Mouse (Mus musculus): ENCODE results near the gene Stx4a.
"Not testable (repeated sequence)": the region's sequence is repeated elsewhere in the genome, so short reads cannot be mapped to it uniquely, and the experiment has no call there.

Stx4a gene

GRCm38 (mm10) chr7:127870136-127870821 is 46.2 kb downstream of the Stx4a start:
- DNase-seq: no peak

- no peak for DNase-seq
These were observed 50.9 kb downstream of the Stx4a start for GRCm38 (mm10) chr7:127874812-127875626.

GRCm38 (mm10) chr7:127875627-127876001 is 51.5 kb downstream of the Stx4a start:
- peak; percentile 94 for DNase-seq

GRCm38 (mm10) chr7:127876041-127876466 is 52.0 kb downstream of the Stx4a start, which contains the start of gene Zfp646:
Gene Zfp646 (plus strand): TSS chr7:127876221.
- DNase-seq: peak; percentile 79

GRCm38 (mm10) chr7:127876467-127877348 is 52.6 kb downstream of the Stx4a start, which contains the start of gene Zfp668:
Gene Zfp668 (minus strand): TSS chr7:127876828.
- peak; percentile 90 for DNase-seq

- DNase-seq: no peak
These were observed 55.2 kb downstream of the Stx4a start for GRCm38 (mm10) chr7:127879301-127879700.

- no peak for DNase-seq
These were observed 56.3 kb downstream of the Stx4a start for GRCm38 (mm10) chr7:127880431-127880830.

- peak; percentile 79 for DNase-seq
These were observed 61.9 kb downstream of the Stx4a start for GRCm38 (mm10) chr7:127885951-127886350.

- no peak for DNase-seq
These were observed 62.5 kb downstream of the Stx4a start for GRCm38 (mm10) chr7:127886551-127886950.

- DNase-seq: no peak
These were observed 63.1 kb downstream of the Stx4a start for GRCm38 (mm10) chr7:127887191-127887590.

- DNase-seq: no peak
These were observed 63.7 kb downstream of the Stx4a start for GRCm38 (mm10) chr7:127887781-127888180.

- no peak for DNase-seq
These were observed 64.7 kb downstream of the Stx4a start for GRCm38 (mm10) chr7:127888821-127889220.

- DNase-seq: no peak
These were observed 66.7 kb downstream of the Stx4a start, which contains the start of gene Prss53 for GRCm38 (mm10) chr7:127890798-127891197. Gene Prss53 (minus strand): TSS chr7:127890970.

- no peak for DNase-seq
These were observed 70.4 kb downstream of the Stx4a start for GRCm38 (mm10) chr7:127894480-127894879.

- DNase-seq: peak; percentile 96
These were observed 71.3 kb downstream of the Stx4a start, which contains the start of the genes Gm21974 and Vkorc1 for GRCm38 (mm10) chr7:127895442-127895841. Gene Gm21974 (minus strand): TSS chr7:127895454. Gene Vkorc1 (minus strand): TSS chr7:127895617.

GRCm38 (mm10) chr7:127895891-127896290 is 71.8 kb downstream of the Stx4a start:
- DNase-seq: not testable (repeated sequence)

GRCm38 (mm10) chr7:127896384-127896783 is 72.3 kb downstream of the Stx4a start:
- DNase-seq: peak; percentile 59

GRCm38 (mm10) chr7:127897542-127897941 is 73.4 kb downstream of the Stx4a start:
- DNase-seq: no peak

GRCm38 (mm10) chr7:127898179-127898956 is 74.3 kb downstream of the Stx4a start:
- DNase-seq: no peak

Data from layer of hippocampus, adult 9-11 months (tissue).